Mouse (Mus musculus) cortical plate, adult 2 months (tissue): ENCODE data around the gene Arhgap25. TPM values are rescaled to one million over a fixed set of nuclear protein-coding genes. Genes with fewer than 3 reads are reported as not detected.
"Not testable (repeated sequence)": the region's sequence is repeated elsewhere in the genome, so short reads cannot be mapped to it uniquely, and the experiment has no call there.

Source experiments
- H3K27ac ChIP-seq: fragments of 200-500 bp; 2 replicates; pipeline ENCODE4 v1.5.1; 2012; ENCODE audit warnings: low read length, control low read depth, inconsistent platforms; ENCODE audit not compliant: insufficient read depth
- H3K4me1 ChIP-seq: fragments of 200-500 bp; 2 replicates; pipeline ENCODE4 v1.6.1; 2011; ENCODE audit warnings: low read length; ENCODE audit not compliant: control insufficient read depth, insufficient read depth
- H3K4me3 ChIP-seq: fragments of 200-500 bp; 2 replicates; pipeline ENCODE4 v1.5.1; 2011; ENCODE audit warnings: mild to moderate bottlenecking, low read length, control low read depth; ENCODE audit not compliant: insufficient read depth
- CTCF ChIP-seq: fragments of 200-500 bp; IDR thresholded peaks from 2 replicates; pipeline ENCODE4 v1.5.1; 2011; ENCODE audit warnings: mild to moderate bottlenecking, control low read depth, low read length; ENCODE audit not compliant: insufficient read depth; ENCODE audit errors: extremely low read depth
- POLR2A ChIP-seq: fragments of 200-500 bp; IDR thresholded peaks from 2 replicates; pipeline ENCODE4 v1.6.1; 2011; ENCODE audit warnings: mild to moderate bottlenecking, low read length, control low read depth; ENCODE audit not compliant: insufficient read depth; ENCODE audit errors: extremely low read depth
- polyA plus RNA-seq: library from polyadenylated mRNA; depleted of rRNA; stranded (reverse); fragments of >200 nt; gene quantifications from 2 replicates; pipeline ENCODE4 v1.2.3, GENCODE M21; 2012

The Arhgap25 gene
- polyA plus RNA-seq, 1 experiment = 6.2 TPM

DNA sequence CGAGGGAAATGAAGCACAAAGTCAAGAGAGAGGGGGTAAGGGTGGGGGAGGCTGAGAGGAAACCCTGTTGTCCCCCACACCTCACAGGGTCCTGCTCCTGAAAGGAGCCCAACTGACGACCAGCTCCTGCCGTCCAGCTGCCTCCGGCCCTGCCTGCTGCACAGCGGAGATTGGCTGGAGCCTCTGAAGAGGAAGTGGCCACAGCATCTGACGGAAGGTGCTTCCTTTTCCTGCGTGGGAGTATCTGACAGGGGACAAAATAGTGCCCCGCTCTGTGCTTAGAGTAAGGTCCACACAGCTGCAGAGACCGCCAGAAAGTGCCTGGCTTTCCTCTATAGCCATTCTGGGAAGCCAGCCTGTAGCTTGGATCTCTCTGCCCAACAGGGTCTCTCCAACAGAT lies 36.9 kb downstream of the Arhgap25 start:
- Histone ChIP-seq H3K27ac (no peak overlapping the region), H3K4me3 (no peak overlapping the region), H3K4me1 (no peaks in the 10 kb centered on the region)
- TF ChIP-seq POLR2A = no peak
- TF ChIP-seq CTCF = no peak

DNA sequence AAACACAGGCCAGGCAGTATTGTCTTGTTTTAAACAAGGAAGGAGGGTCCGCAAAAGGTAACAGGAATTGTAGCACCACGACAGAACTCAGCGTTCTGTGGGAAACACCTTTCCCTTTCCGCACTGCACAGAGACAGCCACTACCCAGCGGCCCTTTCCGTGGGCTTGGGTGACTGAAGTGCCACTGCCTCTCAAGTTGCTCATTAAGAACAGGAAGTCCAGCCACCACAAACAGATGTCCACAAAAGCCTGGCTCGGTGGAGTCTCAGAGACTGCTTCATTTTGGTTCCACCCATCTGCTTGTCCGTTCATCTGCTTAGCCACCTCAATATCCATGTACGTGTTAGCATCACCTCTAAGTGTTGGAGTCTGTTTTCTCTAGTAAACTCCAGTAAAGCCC lies 38.7 kb downstream of the Arhgap25 start:
- no peak overlapping the region for H3K27ac ChIP-seq
- no peaks in the 10 kb centered on the region for H3K4me1 ChIP-seq
- TF ChIP-seq CTCF (no peak), POLR2A (no peak)
- H3K4me3 ChIP-seq = no peak overlapping the region

DNA sequence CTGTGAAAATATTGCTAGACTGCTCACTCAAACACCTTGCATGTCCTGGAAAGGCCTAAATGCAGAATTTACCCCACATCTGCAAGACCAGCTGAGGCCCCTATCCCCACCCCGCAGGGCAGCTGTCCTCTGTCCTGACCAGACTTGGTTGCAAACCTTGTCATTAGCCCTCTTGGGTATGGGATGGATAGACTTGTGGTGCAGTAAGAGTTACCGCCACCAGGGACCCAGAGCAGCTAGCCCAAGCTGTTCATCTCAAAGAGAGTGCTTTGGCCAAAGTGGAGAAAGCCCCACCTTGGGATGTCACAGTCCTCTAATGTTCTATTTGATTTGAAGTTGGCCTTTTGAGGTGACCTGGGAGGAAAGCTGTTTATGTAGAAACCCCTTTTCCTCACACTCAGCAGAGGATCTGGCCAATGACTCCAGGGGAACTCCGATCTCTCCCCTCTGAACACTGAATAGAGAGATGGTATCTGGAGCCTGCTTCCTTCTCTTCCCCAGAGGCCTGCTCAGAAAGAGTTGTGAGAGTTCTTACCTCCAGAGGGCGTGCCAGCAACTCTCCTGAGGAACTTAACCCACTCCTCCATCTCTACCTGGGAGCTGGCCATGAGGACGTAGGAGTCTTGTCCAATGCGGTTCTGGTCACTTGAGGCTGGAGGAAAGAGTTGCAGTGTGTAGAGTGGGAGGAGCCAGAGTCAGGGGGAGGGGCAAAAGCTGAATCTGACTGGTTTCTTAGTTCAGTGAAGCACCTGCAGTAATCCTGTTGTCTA lies 45.2 kb downstream of the Arhgap25 start:
- H3K4me3 ChIP-seq = no peak overlapping the region
- no peak for TF ChIP-seq CTCF
- no peak overlapping the region for H3K27ac ChIP-seq
- H3K4me1 ChIP-seq = no peaks in the 10 kb centered on the region

DNA sequence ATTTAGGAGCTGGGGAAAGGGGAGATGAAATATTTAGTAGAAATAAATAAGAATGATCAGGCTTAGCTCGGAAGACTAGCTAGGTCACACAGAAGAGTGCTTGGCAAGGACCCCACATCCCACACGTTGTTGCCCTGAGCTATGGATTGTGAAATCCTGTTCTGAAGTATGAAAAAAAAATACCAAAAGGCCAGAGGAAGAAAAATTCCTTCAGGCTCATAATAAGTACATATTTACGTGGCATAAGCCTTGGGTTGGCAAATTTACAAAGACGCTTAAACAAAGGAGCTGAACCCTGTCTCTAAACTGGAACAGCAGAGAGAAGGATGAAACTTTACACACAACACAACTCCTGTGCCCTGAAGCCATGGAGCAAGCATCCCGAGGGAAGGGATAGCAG lies 48.3 kb downstream of the Arhgap25 start:
- Histone ChIP-seq H3K4me3 (no peak overlapping the region), H3K27ac (no peak overlapping the region), H3K4me1 (no peaks in the 10 kb centered on the region)
- no peak for TF ChIP-seq CTCF
- no peak for TF ChIP-seq POLR2A

DNA sequence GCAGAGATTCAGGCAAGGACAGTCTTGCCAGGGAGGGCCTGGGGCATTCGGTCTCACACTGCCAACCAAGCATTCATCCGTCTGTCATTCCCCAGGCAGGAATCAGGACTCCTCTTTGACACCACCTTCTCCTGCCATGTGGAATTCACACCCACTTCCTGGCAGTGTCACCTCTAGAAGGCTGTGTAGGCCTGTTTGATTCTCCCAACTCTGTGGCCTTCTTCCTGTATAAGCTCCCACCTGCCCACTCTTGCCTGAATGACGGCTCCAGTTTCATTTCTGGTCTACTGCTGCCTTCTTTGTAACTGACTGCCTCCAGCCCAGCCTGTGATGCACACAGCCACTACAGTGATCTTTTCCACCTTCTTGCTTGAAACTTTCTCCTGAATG lies 49.2 kb downstream of the Arhgap25 start:
- Histone ChIP-seq H3K27ac (no peak overlapping the region), H3K4me1 (no peaks in the 10 kb centered on the region), H3K4me3 (no peak overlapping the region)
- TF ChIP-seq POLR2A = no peak
- TF ChIP-seq CTCF = no peak

DNA sequence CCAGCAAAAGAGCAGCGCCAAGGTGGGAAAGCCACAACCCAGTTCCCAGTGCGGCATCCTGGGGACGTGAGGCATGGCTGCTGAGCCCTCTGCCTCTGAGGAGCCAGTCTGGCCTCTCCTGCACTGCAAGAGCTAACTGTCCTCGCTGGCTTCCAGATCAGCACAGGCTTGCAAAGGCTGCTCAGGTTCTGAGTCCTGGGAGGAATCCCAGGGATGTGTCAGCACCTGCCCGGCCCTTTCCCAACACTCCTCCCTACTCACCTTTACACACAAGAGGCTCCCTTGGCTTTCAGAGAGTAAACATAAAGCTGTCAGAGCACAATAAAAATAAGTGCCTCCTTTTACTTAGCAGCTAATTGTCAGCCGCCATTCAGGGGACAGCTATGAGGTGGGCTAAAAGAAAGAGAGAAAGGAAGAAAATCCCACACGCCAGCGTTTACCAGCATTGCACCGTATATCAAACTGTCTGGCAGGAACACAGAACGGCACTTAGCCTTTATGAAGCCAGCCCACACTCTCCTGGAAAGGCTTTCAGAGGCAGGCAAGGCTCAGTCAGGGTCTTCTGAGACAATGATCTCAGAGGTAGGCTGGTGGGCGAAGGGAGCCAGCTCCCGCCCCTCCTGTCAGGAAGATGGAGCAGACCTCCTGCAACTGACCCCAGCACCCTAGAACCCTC lies 49.7 kb downstream of the Arhgap25 start:
- no peak overlapping the region for H3K4me3 ChIP-seq
- TF ChIP-seq CTCF (no peak), POLR2A (no peak)
- H3K4me1 ChIP-seq = no peaks in the 10 kb centered on the region
- no peak overlapping the region for H3K27ac ChIP-seq

DNA sequence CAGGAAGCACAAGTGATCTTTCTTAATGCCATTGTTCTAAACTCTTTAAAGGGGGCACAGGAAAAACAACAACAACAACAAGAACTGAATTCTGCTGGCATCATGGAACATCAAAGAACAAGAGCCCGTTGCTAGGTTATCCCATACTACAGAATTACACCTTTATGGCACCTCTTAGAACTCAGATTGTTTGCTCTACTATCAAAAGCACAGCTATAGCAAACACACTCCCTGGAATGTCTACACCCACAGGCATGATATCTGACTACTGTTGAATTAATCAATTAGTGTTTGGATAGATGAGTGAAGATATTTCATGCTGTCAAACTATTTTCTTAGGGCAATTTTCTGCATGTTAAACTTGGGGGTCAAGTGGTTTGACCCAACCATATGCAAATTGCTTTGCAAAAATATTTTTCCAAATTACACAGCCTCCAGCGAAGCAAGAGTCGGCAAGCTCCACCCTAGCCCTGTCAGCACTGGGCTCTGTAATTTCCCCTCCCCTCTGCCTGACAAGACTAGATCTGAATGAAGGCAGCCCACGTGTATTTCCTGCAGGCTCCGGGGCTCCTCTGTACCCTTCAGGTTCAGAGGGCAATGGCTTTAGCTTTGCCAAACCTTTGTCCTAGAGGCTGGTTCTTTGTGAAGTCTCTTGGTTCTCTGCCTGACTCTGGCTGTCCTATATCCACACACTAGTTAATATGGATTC lies 53.6 kb downstream of the Arhgap25 start:
- H3K4me3 ChIP-seq = no peak overlapping the region
- no peak for TF ChIP-seq CTCF
- no peak for TF ChIP-seq POLR2A
- H3K27ac ChIP-seq = no peak overlapping the region
- H3K4me1 ChIP-seq = no peaks in the 10 kb centered on the region

DNA sequence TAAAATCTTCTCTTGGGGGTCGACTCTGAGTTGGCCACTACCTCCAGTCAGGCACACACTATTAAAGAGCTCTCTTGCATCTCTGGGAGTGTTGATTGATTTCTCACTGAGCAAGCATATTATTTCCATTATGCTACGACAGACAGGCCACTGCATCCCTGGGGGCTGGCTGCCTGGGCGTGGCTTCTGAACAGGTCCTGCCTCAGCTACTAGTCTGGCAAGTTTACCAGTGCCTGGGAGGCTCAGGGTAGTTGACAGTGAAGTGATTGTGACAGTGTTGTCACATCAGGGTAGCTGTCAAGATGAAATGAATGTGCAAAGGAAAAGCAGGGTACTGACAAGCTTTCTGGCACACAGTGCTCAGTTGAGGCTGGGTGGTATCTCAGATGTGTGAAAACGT lies 54.2 kb downstream of the Arhgap25 start:
- Histone ChIP-seq H3K4me1 (no peaks in the 10 kb centered on the region), H3K27ac (no peak overlapping the region), H3K4me3 (no peak overlapping the region)
- TF ChIP-seq POLR2A (no peak), CTCF (no peak)

DNA sequence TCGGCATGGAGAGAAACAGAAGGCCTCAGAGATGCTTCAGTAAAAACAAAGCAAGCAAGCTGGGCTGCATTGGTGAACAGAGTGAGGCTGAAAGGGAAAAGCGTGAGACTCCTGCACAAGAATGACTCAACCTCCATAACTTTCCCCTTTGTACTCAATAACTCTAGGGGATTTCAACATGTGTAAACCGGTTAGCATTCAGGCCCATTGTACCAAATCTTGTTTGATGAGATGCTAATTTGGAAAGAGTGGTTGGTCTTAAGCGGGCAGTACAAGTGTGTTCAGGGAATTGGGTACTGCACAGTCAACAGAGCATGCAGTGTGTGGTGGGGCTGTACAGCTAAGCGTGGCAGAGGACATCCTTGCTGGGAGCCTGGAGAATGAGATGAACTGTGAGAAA lies 57.8 kb downstream of the Arhgap25 start:
- H3K4me1 ChIP-seq = no peaks in the 10 kb centered on the region
- H3K27ac ChIP-seq = no peak overlapping the region
- no peak for TF ChIP-seq CTCF
- TF ChIP-seq POLR2A = no peak
- no peak overlapping the region for H3K4me3 ChIP-seq

DNA sequence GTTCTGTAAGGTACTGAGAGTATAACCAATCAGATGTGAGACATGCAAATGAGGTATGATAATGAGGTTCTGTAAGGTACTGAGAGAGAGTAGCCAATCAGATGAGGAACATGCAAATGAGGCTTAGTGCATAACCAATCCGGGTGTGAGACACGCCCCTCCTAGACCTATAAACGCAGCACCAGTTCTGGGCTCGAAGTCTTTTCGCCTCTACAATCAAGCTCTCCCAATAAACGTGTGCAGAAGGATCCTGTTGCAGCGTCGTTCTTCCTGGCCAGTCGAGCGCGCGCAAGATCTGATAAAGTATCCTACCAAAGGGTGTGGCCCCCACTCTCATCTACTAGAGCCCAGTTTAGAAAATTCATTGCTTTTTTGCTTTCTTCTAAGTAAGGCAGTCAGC lies 63.0 kb downstream of the Arhgap25 start:
- H3K4me3 ChIP-seq, H3K27ac ChIP-seq, H3K4me1 ChIP-seq: not testable (repeated sequence)
